Mouse (Mus musculus) liver (tissue): ENCODE data around the gene Cyp4a14.
"Not testable (repeated sequence)": the region's sequence is repeated elsewhere in the genome, so short reads cannot be mapped to it uniquely, and the experiment has no call there.

ENCODE experiments used
- DNase-seq: peaks from one replicate; pipeline ENCODE4 v3.0.0-alpha.2; 2020; ENCODE audit warnings: mixed read lengths

The Cyp4a14 gene

GRCm38 (mm10) chr4:115496001-115496400 is at the start of gene Cyp4a14:
Cyp4a14 (minus strand) TSS chr4:115496142.
- DNase-seq, result no peak

GRCm38 (mm10) chr4:115545101-115545500 is 49.2 kb upstream of the Cyp4a14 start:
- DNase-seq, result no peak

GRCm38 (mm10) chr4:115521766-115522165 is 25.8 kb upstream of the Cyp4a14 start:
- DNase-seq, result no peak

GRCm38 (mm10) chr4:115519444-115519843 is 23.5 kb upstream of the Cyp4a14 start:
- no peak for DNase-seq

DNA sequence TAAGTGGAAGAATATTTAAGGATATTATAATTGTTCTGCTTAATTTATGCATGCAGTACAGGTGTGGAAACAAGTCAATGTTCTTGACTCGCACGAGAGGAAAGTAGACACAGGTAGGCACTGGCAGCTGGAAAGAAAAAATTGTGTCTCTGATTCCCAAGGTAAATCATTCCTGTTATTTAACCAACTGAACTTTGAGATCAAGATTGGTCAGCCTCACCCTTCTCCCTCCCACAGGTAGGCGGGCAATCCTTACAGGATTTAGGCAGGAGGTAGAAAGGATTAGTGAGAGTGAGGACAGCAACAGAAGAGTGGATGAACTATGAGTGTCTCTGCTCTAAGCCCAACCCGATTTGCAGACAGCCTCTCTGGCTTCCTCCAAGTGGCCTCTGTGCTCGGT is 22.1 kb upstream of the Cyp4a14 start, which contains the start of gene Cyp4a10:
Gene Cyp4a10, plus strand, starts transcription at position 265 of the 400 bp plus-strand sequence.
- not testable (repeated sequence) for DNase-seq

GRCm38 (mm10) chr4:115513964-115514363 is 18.0 kb upstream of the Cyp4a14 start:
- not testable (repeated sequence) for DNase-seq

- no peak for DNase-seq
Measured at GRCm38 (mm10) chr4:115497466-115497865, 1.5 kb upstream of the Cyp4a14 start.

GRCm38 (mm10) chr4:115481006-115481652 is 14.8 kb downstream of the Cyp4a14 start:
- no peak for DNase-seq

- DNase-seq, result not testable (repeated sequence)
Measured at GRCm38 (mm10) chr4:115476051-115476450, 19.9 kb downstream of the Cyp4a14 start.

- not testable (repeated sequence) for DNase-seq
Measured at GRCm38 (mm10) chr4:115473585-115473984, 22.4 kb downstream of the Cyp4a14 start.

DNA sequence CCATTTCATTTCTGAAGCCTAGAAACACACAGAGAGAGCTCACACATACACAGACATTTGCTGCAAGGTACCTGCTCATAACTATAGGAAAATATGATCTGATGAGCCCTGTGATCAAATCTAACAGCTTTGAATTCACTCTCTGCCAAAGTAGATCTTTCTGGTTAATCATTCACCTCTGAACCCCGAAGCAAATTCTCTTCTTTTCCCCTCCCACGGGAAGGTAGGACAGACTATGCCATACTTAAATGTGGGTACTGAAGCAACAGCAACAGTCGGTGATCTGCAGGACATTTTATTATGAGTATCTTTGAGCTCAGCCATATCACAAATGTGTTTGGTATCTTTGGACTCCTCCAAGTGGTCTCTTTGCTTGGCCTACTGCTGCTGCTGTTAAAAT is 43.6 kb downstream of the Cyp4a14 start, which contains the start of gene Cyp4a30b:
Gene Cyp4a30b, plus strand, starts transcription at position 301 of the 400 bp plus-strand sequence.
- DNase-seq, result no peak

DNA sequence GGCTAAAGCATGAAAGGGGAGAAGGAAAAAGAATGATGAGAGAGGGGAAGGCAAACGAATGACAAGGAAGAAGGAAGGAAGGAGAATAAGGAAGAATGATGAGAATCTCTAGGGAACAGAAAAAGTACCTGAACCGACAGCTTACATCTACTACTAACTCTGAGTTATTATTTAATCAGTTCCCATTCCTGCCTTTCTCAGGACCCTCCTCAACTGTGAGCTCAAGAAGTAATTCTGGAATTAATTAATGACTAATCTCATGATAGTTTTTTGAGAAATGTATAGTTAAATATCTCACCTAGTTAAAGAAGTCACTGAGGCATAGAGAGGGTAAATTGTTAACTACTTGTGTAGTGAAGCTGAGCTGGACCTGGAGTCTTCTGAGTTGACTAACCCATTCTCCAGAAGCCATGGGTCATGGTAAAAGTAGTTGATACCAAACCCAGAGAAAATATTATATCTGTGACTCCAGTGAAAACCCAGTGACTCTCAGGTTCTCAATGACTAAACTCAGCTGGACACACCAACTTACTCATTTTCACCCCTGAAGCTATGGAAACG is 45.3 kb downstream of the Cyp4a14 start:
- DNase-seq, result no peak
